Mouse (Mus musculus) right cerebral cortex, postnatal 4 days (tissue): ENCODE data around the gene Efhd1.

Experiments
- DNase-seq: peaks from one replicate; pipeline ENCODE4 v3.0.0-alpha.2; 2022

Gene Efhd1

DNA sequence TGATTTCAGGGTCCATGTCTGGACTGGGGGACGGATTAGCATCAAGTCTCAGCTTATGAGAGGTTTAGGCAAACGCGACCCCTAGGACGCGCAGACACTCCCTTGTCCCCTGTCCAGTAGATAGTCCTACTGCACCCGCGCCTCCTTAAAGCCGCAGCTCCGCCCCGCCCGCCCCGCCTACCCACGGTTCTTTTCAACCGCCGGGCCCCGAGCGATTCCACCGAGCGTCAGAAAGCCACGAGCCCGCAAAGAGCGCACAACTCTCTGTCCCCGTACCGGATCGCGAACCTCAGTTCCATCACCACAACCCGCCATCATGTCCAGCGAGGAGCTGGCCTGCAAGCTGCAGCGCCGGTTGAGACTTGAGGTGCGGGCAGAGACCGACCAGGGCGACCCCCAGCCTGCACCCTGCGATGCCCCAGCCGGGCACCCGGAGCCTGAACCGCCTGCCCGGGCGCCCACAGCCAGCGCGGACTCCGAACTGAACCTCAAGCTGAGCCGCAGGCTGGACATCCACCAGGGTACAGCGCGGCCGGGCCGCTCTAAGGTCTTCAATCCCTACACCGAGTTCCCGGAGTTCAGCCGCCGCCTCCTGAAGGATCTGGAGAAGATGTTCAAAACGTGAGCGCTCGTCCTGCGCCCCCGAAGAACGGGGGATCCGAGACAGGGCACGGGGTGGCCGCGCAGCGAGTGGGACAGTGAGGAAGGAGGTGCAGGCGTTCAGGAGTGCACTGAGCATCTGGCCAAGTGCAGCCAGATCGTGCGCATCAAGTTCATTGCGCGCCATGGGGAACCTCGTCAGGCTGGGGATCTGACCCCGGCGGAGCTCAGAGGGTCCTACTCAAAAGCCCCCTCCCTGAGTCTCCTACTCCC, at the start of gene Efhd1:
Efhd1 (plus strand) TSS at position 230 of the 873 bp plus-strand sequence.
- peak; percentile 34 for DNase-seq

DNA sequence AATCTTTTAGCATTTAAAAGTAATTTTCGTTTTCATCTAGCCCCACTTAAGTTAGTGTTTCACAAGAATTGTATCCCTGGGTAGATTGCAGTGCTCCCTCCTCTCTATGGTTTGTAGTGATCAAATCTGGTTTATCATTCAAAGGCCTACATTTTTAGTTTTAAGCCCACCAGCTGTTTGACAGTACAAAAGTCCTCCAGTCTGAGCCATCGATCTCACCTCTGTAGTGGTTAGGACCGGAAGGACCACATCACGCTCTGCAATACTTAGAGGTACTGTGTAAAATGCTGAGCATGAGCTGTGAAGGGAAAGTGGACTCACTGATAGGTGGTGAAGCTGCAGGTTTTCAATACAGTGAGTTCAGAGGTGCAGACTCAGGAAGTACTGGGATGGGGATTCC, 49.4 kb upstream of the Efhd1 start:
- DNase-seq: no peak

DNA sequence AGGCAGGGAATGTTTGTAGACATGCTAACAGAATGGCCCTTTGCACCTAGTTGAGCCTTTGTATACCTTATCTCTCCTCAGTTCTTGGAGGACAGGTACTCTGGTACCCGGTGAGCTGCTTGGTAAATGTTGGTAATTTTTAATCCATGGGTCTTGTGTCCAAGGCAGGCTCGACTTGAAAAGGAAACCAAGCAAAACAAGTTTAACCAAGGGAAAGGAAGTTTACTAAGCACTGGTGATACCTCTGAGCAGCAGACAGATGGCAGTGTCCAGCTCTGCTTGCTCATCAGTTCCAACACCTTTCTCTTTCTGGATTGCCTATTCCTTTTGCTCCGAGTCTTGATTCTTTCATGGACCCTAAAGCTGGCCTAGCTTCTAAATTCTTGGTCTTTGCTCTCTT, 46.2 kb upstream of the Efhd1 start:
- DNase-seq: no peak

DNA sequence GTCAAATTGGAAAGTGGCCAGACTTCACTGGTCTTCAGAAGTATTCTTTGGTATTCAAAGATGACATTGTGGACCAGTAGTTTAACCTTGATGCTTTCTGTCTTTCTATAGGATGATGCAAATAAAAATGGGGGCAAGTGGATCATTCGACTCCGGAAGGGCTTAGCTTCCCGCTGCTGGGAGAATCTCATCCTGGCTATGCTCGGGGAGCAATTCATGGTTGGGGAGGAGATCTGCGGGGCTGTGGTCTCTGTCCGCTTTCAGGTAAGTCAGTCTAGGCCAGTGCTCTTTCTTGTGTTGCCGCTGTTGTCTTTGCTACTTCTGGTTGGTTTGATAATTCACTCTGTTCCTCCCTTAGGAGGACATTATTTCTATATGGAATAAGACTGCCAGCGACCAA, 38.4 kb upstream of the Efhd1 start:
- DNase-seq: no peak

DNA sequence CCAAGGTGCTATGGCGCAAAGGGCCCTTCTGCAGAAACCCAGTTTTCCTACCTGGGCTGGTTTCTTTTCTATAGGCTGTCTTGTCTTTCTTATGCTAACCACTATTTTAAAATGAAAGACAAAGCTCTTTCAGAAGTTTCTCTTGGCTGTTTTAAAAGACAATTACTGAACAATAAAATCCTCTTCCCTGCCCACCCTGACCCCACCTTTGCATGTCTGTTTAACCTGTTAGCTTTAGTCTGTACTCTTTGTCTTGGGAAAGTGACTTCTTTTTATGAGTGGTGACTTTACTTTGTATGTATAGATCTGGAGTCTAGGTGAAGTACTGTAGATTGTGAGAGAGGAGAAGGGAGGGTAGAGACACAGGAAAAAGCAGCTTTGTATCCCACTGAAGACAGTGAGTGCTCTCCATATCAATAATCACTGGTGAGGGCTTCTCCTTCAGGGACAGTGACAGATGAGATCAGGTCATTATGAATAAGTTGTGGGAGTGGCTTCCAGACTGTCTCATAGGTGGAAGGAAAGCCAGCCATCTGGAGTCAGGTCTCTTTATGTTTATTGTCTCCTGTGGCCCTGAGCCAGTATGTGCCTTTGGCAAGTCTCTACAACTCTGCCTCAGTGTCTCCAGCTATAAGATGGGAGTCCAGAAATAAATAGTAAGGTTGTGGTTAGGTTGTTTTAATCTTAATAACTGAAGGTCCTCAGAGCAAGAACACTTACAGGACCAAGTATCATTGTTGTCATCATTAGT, 37.6 kb upstream of the Efhd1 start:
- no peak for DNase-seq

DNA sequence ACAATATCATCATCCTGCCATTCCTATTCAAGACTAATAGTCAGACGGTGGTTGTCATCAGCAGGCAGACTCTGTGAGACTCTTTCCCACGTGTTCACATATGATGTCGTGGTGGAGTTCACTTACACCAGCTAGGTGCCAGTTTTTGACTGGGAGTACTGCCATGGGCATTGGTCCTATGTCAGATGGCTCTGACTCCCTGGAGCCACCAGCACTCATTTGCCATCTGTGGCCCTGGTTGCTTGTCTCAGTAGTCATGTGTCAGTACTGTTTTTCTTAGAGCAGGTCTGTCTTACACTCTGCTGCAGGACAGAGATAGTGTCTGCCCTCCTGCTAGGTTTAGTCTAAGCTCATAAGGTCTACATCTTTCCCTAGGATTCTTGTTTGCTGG, 37.0 kb upstream of the Efhd1 start:
- no peak for DNase-seq

DNA sequence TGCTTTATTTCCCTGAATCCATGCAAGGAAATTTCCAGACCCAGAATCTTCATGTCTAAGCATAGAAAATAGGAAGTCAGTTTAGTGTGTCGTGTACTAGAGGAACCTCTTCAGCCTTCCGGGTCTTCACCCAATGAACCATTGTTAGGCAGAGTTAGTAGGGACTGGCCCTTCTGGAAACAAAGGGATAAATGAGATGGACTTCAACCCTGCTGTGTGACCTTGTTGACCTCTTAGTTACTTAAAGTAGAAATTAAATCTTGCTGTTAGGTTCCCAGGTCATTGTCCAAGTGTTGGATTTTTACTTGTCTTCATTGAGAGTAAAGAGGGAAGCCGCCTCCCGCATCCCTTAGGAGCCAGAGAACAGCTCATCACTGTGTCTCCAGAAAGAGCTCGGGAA, 33.6 kb upstream of the Efhd1 start:
- DNase-seq: no peak

DNA sequence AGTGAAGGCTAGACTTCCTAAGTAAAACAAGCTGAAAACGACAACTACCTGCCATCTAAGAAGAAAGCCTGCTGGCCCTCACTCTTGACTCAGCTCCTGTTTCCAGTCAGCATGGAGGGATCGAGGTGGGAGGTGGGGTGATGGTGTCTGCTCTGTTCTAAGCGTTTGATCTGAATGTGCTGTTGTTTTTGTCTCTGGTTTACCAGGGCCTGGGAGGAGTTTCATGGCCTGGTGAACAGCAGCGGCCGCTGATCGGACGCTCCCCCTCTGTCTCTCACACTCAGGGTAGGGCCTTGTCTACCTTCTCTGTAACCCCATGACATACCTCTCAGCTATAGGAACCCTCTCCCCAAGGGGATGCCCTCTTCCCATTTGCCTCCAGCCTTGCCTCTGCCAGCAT, 32.0 kb upstream of the Efhd1 start:
- DNase-seq: no peak

DNA sequence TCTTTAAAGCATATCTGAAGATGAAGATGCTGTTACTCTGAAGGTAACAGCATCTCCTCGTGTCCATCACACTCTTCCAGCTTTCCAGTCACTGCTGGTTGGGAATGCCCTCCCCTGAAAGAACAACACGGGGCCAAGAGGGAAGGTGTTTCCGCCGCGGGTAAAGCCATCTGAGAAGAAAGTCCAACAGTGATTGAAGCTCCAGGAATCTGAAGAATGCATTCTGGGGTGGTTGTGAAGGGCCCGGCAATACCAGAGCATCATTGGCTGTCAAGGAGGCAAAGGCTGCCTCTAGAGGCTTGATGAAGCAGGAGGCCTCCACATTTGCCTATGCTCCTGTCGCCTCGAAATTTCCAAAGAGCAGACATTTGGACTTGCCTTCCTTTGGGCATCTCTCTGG, 25.1 kb upstream of the Efhd1 start:
- no peak for DNase-seq

DNA sequence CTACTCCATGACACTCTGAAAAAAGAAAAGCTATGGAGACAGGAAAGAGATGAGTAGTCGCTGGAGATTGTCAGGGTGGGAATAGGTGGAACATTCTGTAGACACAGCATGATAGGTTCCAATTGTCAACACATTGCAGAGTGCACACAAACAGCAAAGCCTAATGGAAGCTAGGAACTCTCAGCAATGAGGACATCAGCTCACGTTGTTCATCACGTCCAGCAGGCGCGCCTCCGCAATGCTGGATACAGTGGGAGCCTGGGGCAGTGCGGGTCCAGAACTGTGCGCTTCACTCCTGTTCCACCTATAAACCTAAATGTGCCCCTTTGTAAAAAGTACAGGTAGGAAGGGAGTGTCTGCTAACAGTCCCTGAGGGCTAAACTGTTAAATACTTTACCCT, 21.1 kb upstream of the Efhd1 start:
- DNase-seq: no peak

DNA sequence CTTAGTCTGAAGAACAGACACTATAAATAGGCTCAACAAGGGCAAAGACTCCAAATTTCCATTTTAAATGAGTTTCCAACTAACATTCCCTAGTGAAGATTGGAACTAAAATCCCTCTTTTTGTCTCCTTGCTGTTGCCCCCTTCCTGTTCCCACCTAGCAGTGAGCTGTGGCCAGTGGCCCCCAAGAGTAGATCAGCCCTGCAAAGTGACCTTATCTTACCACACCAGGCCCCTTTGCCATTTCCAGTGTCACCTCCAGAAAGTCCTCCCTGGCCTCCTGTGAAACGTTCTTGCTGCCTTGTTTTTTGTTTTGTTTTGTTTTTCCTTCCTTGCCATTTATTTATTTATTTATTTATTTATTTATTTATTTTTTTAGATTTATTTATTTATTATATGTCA, 18.7 kb upstream of the Efhd1 start:
- DNase-seq: no peak

DNA sequence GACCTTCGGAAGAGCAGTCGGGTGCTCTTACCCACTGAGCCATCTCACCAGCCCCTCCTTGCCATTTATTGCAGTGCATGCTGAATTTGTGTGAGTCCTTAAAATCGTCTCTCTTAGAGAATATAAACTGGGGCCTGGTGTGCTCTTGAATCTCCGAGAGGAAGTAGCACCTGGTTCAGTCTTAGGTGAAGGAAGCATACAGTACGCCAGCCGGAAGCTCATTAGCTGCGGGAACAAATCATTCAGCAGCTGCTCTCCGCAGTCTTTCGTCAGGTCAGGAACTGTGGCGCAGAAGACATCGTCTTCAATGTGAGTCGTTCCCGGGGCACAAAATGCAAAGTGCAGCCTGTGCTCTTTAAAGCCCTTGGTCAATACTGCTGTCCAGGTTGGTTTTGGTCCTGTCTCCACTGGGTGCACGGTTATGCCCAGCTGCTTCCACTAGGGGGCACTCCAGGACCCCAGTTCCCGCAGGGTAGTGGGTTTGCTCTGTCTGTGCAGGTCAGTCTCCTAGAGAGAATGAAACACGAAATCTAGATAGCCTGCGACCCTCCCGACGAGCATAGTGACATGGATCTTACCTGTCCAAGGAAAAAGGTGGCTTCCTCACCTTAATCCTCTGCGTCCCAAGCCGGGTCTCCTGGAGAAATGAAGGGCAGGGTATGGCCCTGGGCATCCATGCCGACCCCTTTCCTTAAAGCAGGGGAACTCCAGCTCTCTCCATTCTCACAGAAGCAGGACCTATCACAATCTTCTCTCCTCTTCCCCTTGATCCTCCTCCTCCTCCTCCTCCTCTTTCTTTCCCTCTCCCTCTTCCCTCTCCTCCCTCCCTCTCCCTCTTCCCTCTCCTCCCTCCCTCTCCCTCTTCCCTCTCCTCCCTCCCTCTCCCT, 18.0 kb upstream of the Efhd1 start:
- peak; percentile 80 for DNase-seq

DNA sequence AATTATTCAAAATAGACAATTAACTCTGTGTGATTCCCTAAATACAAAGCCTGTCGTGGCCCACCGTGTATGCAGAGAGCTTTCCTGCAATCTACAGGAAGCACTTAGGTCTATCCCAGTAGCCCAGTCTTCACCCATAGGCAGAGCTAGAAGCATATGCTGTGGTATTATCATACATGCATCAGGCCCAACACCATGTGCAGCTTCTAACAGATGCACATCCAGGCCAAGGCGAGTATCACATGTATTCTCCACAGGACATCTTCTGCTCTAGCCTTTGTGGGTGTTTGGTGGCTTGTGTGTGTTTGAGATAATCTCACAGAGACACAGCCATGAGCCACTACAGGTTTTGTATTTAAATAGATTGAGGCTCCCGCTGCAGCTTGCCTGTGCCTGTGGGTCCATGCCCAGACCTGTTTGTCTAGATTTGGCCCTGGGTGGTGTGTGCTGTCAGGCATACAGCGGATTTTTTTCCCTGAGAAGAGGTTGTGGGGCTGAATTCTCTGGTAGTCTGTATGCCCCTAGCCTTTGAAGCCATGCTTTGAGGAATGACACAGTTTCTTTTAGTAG, 12.0 kb upstream of the Efhd1 start:
- DNase-seq: no peak

DNA sequence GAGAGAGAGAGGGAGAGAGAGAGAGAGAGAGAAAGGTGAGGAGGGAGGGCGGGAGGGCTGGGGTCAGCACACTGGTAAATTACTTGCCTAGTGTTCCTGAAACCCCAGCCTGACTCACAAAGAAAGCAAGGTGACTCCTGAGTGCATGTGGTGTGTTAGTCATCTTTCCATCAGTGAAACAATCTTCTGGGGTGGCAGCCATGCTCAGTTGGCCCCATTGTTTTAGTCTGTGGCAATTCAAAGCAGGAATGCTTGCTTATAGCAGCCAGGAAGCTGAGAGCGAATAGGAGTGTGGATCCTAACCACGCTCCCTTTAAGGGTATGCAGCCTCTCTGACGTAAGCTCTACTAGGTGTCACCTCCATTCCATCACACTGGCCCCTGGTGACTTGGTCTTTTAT, 9.0 kb upstream of the Efhd1 start:
- no peak for DNase-seq

DNA sequence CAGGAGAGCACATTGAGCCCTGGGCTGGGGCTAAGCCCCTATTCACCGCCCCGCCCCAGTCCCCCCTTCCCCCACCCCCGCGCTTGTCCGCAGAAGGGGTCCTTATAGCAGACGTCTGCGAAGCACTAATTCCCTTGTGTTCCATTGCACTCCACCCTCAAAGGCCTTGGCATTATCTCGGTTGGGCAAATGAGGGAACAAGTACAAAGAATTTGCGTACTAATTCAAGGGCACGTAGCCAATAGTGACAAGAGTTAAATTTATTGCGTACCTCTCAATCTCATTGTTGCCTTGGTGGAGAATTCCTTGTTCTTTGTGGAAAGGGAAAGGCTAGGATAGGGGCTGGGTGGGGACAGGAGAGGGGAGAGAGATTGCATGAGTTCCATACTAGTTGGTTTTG, 6.5 kb upstream of the Efhd1 start:
- DNase-seq: no peak

DNA sequence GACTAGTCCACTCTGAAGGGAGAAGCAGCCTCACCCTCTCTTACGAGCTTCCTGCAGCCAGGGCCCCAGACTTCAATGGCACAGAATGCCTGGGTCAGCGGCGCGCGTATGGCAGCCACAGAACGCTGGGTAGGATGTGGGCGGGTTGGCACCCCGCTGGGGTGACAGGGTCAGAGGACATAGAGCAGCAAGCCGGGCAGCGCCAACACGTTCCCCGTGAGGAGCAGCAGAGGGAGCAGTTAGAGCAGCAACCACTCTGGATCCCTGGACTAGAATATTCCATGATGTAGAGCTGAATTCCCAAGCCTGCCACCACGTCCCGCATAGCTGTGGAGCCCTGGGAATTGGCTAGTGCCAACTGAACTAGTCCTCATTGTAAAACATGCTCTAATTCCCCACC, 5.7 kb upstream of the Efhd1 start:
- peak; percentile 9 for DNase-seq

DNA sequence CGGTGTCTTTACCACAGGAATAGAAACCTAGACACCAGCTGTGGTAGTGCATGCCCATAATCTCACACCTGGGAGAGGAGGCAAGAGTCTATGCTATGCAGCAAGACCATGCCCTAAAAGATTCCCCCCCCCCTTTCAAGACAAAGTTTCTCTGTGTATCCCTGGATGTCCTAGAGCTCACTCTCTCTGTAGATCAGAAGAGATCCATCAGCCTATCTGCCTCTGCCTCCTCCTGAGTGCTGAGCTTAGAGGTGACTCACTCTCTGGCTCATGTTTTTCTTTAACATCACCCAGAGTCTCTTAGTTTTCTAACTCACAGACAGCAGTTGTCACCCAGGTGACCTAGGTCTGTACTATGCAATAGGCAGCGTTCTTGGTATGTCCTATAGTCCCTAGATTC, 4.8 kb upstream of the Efhd1 start:
- no peak for DNase-seq

DNA sequence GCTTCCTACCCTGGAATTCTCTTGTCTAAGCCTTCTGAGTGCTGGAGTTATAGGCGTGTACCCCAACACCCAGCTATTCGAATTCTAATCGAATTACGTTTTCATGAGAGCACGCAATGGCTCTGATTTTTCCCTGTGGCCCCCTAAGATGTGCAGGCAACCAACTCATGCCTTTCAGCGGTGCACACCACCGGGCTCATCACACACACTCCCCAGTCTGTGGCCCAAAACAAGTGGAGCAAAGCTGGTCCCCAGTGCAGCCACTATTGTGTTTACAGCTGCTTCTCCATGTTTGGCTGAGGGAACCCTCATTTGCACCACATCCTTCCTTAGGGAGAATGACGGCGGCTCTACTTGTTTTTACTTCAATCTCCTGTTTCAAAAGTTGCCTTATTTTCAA, 906 bp upstream of the Efhd1 start:
- no peak for DNase-seq

DNA sequence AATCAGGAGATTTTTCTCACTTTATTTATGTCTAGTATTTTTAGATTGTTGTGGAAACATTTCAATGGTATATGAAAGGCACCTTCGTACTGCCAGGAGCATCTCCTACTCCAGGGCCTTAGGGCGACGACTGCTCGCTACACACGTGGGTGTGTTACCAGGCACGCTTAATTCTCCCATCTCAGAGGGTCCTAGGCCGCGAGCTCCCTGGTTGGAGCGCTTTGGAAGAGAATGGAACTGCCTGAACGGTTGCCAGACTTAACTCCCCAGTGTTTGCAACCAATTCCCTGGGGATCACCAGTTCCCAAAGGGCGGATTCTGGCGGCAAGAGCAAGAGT, 398 bp upstream of the Efhd1 start:
- peak; percentile 13 for DNase-seq

DNA sequence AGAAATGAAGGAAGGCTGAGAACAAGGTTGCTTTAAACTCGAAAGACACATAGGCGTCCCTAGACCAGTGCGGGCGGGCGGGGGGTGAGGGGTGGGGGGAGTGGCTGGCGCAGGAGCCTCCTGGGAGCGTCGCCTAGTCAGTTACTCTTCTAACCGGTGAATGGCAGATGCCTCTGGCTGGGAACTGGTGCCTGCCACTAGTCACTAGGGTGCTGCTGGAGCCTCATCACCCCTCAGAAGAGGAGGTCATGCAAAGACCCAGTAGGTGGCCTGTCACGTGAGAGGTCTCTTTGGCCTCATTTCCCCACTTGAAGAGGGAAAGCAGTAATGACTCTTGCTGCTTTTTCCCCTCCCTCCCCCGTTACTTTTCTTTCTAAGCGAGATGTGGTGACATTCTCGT, 1.0 kb downstream of the Efhd1 start:
- no peak for DNase-seq

DNA sequence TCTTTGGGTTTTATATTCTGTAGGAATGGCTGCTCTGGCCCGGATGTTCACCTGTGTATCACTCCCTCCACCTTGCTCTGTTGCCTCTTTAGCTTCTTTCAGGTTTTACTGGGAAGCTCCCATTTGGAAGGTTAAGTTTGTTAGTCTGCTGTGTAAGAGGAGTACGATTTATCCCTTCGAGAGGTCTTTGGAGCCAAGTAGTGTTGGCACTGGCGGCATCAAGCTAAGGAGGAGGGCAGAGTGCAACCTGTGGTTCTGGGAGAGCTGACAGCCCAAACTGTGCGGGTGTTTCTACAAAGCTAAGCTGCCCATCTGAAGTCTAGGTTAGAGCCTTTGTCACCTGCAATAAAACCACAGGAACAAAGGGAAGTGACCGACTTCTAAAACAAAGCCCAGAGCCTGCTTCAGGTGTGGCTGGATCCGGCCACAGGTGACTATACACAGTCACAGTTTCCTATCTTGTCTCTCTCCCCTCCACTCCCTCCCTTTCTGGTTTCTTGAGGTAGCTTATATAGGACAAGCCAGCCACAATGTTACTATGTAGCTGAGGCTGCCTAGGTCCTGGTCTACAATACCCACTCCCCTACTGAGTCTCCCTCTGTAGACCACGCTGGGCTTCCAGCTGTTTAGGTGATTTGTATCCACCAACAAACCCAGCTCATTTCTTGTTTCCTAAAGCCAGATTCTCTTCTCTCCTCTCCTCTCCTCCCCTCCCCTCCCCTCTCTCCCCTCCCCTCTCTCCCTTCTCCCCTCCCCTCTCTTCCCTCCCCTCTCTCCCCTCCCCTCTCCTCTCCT, 2.3 kb downstream of the Efhd1 start:
- no peak for DNase-seq

DNA sequence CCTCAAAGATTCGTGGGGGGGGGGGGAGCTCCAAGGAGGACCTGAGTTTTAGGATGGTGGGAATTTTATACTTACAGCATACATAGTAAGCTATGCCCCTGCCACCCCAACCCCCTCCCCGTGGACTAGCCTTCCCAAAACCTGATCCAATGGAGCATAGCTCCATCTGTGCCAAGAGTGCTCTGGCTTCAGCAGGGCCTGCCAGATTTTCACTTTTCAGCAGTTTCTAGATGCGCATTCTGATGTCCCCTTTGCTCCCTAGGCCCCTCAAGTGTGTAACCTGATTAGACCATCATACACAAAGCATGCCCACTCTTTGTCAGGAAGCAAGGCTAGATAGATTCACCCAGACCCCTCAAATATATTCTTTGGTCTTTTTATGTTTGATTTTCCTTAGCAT, 6.0 kb downstream of the Efhd1 start:
- DNase-seq: no peak
